Mouse (Mus musculus): ENCODE measurements at regions not wholly inside any gene's neighbourhood (a gene's known extent, or its start where the extent isn't known, plus 50 kb on each side); places are given as distances from the start of the nearest gene placed in this dataset.

GRCm38 (mm10) chr6:100094653-100095217, 192.6 kb downstream of the Rybp start:
- H3K27me3 ChIP-seq (replicated peaks), result peaks cover 55% of the 10 kb centered on the region
- peak; percentile 19; the same call in 1 of the 2 replicates for ATAC-seq (ENCODE audit: insufficient number of reproducible peaks, low FRiP score)
- 37% methylated on average over 6 of the region's 6 CpGs for WGBS
- H3K27ac ChIP-seq (ENCODE audit: poor library complexity, severe bottlenecking), result 0 out of 2 replicates have a peak overlapping the region, but pooled peaks have one; percentile 1
- no peaks in the 10 kb centered on the region for H3K36me3 ChIP-seq
- no peak overlapping the region for H3K4me3 ChIP-seq
- no peak overlapping the region for H3K9ac ChIP-seq
- H3K4me2 ChIP-seq, result peak overlapping the region; percentile 14; the same call in 1 of the 2 replicates
- H3K4me1 ChIP-seq (replicated peaks), result peaks cover 24% of the 10 kb centered on the region
- H3K9me3 ChIP-seq (replicated peaks), result no peaks in the 10 kb centered on the region

GRCm38 (mm10) chr6:100092870-100093269, 194.4 kb downstream of the Rybp start:
- ATAC-seq (ENCODE audit: insufficient number of reproducible peaks, low FRiP score), result no peak

GRCm38 (mm10) chr6:100091815-100092214, 195.5 kb downstream of the Rybp start:
- Histone ChIP-seq H3K27ac (ENCODE audit: poor library complexity, severe bottlenecking) (no peak overlapping the region), H3K27me3 (replicated peaks) (peaks cover 44% of the 10 kb centered on the region), H3K4me3 (no peak overlapping the region), H3K36me3 (no peaks in the 10 kb centered on the region), H3K9ac (no peak overlapping the region), H3K9me3 (replicated peaks) (no peaks in the 10 kb centered on the region), H3K4me1 (replicated peaks) (peaks cover 23% of the 10 kb centered on the region), H3K4me2 (no peak overlapping the region)
- no peak; the same call in 1 of the 2 replicates for ATAC-seq (ENCODE audit: insufficient number of reproducible peaks, low FRiP score)
- WGBS, result 20% methylated on average over 3 of the region's 3 CpGs

More at GRCm38 (mm10) chr6:100092870-100093269, 194.4 kb downstream of the Rybp start:
- 60% methylated on average over 8 of the region's 8 CpGs for WGBS
- Histone ChIP-seq H3K4me2 (no peak overlapping the region), H3K27me3 (replicated peaks) (peaks cover 44% of the 10 kb centered on the region), H3K4me1 (replicated peaks) (peaks cover 24% of the 10 kb centered on the region), H3K27ac (ENCODE audit: poor library complexity, severe bottlenecking) (no peak overlapping the region), H3K4me3 (no peak overlapping the region), H3K9ac (no peak overlapping the region), H3K9me3 (replicated peaks) (no peaks in the 10 kb centered on the region), H3K36me3 (no peaks in the 10 kb centered on the region)

- WGBS, result 67% methylated on average over 4 of the region's 4 CpGs
- no peak overlapping the region for H3K27ac ChIP-seq (ENCODE audit: poor library complexity, severe bottlenecking)
- H3K36me3 ChIP-seq, result no peaks in the 10 kb centered on the region
- H3K27me3 ChIP-seq (replicated peaks), result peaks cover 37% of the 10 kb centered on the region
- no peak for ATAC-seq (ENCODE audit: insufficient number of reproducible peaks, low FRiP score)
- no peak overlapping the region for H3K9ac ChIP-seq
- H3K4me1 ChIP-seq (replicated peaks), result peaks cover 14% of the 10 kb centered on the region
- no peak overlapping the region for H3K4me2 ChIP-seq
- 0 out of 2 replicates have a peak, but pooled peaks cover 5% of the 10 kb centered on the region for H3K9me3 ChIP-seq (replicated peaks)
- no peak overlapping the region for H3K4me3 ChIP-seq
Observed at GRCm38 (mm10) chr6:100088576-100088975, 198.7 kb downstream of the Rybp start.

- Histone ChIP-seq H3K9ac (no peak overlapping the region), H3K4me3 (no peak overlapping the region), H3K9me3 (replicated peaks) (0 out of 2 replicates have a peak, but pooled peaks cover 5% of the 10 kb centered on the region), H3K4me2 (no peak overlapping the region), H3K36me3 (no peaks in the 10 kb centered on the region), H3K27me3 (replicated peaks) (peaks cover 25% of the 10 kb centered on the region), H3K4me1 (replicated peaks) (peaks cover 17% of the 10 kb centered on the region; the same call in 1 of the 2 replicates), H3K27ac (ENCODE audit: poor library complexity, severe bottlenecking) (no peak overlapping the region)
- WGBS, result 84% methylated on average over 7 of the region's 7 CpGs
- no peak for ATAC-seq (ENCODE audit: insufficient number of reproducible peaks, low FRiP score)
Observed at GRCm38 (mm10) chr6:100086807-100087206, 200.5 kb downstream of the Rybp start.

GRCm38 (mm10) chr6:100085981-100086380, 201.3 kb downstream of the Rybp start:
- H3K27ac ChIP-seq (ENCODE audit: poor library complexity, severe bottlenecking), result no peak overlapping the region
- WGBS, result 62% methylated on average over 1 of the region's 1 CpGs
- peaks cover 25% of the 10 kb centered on the region for H3K27me3 ChIP-seq (replicated peaks)
- no peak overlapping the region for H3K4me3 ChIP-seq
- no peak overlapping the region for H3K4me2 ChIP-seq
- H3K4me1 ChIP-seq (replicated peaks), result peaks cover 17% of the 10 kb centered on the region; the same call in 1 of the 2 replicates
- ATAC-seq (ENCODE audit: insufficient number of reproducible peaks, low FRiP score), result no peak
- H3K9ac ChIP-seq, result no peak overlapping the region
- H3K9me3 ChIP-seq (replicated peaks), result 0 out of 2 replicates have a peak, but pooled peaks cover 5% of the 10 kb centered on the region
- H3K36me3 ChIP-seq, result no peaks in the 10 kb centered on the region

- H3K27ac ChIP-seq (ENCODE audit: poor library complexity, severe bottlenecking), result no peak overlapping the region
- H3K36me3 ChIP-seq, result no peaks in the 10 kb centered on the region
- no peak for ATAC-seq (ENCODE audit: insufficient number of reproducible peaks, low FRiP score)
- 88% methylated on average over 4 of the region's 4 CpGs for WGBS
- no peak overlapping the region for H3K4me2 ChIP-seq
- no peak overlapping the region for H3K9ac ChIP-seq
- H3K4me1 ChIP-seq (replicated peaks), result peaks cover 17% of the 10 kb centered on the region; the same call in 1 of the 2 replicates
- 0 out of 2 replicates have a peak, but pooled peaks cover 5% of the 10 kb centered on the region for H3K9me3 ChIP-seq (replicated peaks)
- no peak overlapping the region for H3K4me3 ChIP-seq
- H3K27me3 ChIP-seq (replicated peaks), result peaks cover 26% of the 10 kb centered on the region
Observed at GRCm38 (mm10) chr6:100083868-100084477, 203.3 kb downstream of the Rybp start.

- H3K4me3 ChIP-seq, result no peak overlapping the region
- H3K4me1 ChIP-seq (replicated peaks), result peaks cover 17% of the 10 kb centered on the region; the same call in 1 of the 2 replicates
- no peak overlapping the region for H3K9ac ChIP-seq
- 73% methylated on average over 5 of the region's 5 CpGs for WGBS
- H3K27ac ChIP-seq (ENCODE audit: poor library complexity, severe bottlenecking), result no peak overlapping the region
- H3K27me3 ChIP-seq (replicated peaks), result peaks cover 20% of the 10 kb centered on the region
- ATAC-seq (ENCODE audit: insufficient number of reproducible peaks, low FRiP score), result no peak
- H3K36me3 ChIP-seq, result no peaks in the 10 kb centered on the region
- 0 out of 2 replicates have a peak, but pooled peaks cover 5% of the 10 kb centered on the region for H3K9me3 ChIP-seq (replicated peaks)
- H3K4me2 ChIP-seq, result no peak overlapping the region
Observed at GRCm38 (mm10) chr6:100083127-100083526, 204.2 kb downstream of the Rybp start.

- Histone ChIP-seq H3K4me1 (replicated peaks) (peaks cover 35% of the 10 kb centered on the region), H3K27me3 (replicated peaks) (peaks cover 18% of the 10 kb centered on the region), H3K9ac (no peak overlapping the region), H3K4me2 (peak overlapping the region; percentile 54), H3K4me3 (0 out of 2 replicates have a peak overlapping the region, but pooled peaks have one; percentile 2), H3K27ac (ENCODE audit: poor library complexity, severe bottlenecking) (peak overlapping the region; percentile 40; the same call in 1 of the 2 replicates), H3K9me3 (replicated peaks) (peaks cover 4% of the 10 kb centered on the region; the same call in 1 of the 2 replicates), H3K36me3 (no peaks in the 10 kb centered on the region)
- 3% methylated on average over 10 of the region's 10 CpGs for WGBS
- ATAC-seq (ENCODE audit: insufficient number of reproducible peaks, low FRiP score), result peak; percentile 33; the same call in 1 of the 2 replicates
Observed at GRCm38 (mm10) chr6:100074672-100075335, 212.5 kb downstream of the Rybp start.

- H3K9ac ChIP-seq, result no peak overlapping the region
- no peak overlapping the region for H3K27ac ChIP-seq (ENCODE audit: poor library complexity, severe bottlenecking)
- H3K9me3 ChIP-seq (replicated peaks), result peaks cover 4% of the 10 kb centered on the region; the same call in 1 of the 2 replicates
- peaks cover 35% of the 10 kb centered on the region for H3K4me1 ChIP-seq (replicated peaks)
- WGBS, result 31% methylated on average over 6 of the region's 6 CpGs
- H3K36me3 ChIP-seq, result no peaks in the 10 kb centered on the region
- peaks cover 30% of the 10 kb centered on the region for H3K27me3 ChIP-seq (replicated peaks)
- no peak for ATAC-seq (ENCODE audit: insufficient number of reproducible peaks, low FRiP score)
- H3K4me3 ChIP-seq, result no peak overlapping the region
- no peak overlapping the region for H3K4me2 ChIP-seq
Observed at GRCm38 (mm10) chr6:100072261-100072968, 214.9 kb downstream of the Rybp start.

Measured in heart, embryonic 12.5 days (tissue).